Mouse (Mus musculus): ENCODE data around the gene Fbxl8. TPM values are rescaled to one million over a fixed set of nuclear protein-coding genes. Genes with fewer than 3 reads are reported as not detected.
A peak's percentile ranks its signal among the peaks of the same experiment; 100 is the strongest.

Gene Fbxl8
- polyA plus RNA-seq, 1 experiment from 2014 or later = 0.92 TPM

DNA sequence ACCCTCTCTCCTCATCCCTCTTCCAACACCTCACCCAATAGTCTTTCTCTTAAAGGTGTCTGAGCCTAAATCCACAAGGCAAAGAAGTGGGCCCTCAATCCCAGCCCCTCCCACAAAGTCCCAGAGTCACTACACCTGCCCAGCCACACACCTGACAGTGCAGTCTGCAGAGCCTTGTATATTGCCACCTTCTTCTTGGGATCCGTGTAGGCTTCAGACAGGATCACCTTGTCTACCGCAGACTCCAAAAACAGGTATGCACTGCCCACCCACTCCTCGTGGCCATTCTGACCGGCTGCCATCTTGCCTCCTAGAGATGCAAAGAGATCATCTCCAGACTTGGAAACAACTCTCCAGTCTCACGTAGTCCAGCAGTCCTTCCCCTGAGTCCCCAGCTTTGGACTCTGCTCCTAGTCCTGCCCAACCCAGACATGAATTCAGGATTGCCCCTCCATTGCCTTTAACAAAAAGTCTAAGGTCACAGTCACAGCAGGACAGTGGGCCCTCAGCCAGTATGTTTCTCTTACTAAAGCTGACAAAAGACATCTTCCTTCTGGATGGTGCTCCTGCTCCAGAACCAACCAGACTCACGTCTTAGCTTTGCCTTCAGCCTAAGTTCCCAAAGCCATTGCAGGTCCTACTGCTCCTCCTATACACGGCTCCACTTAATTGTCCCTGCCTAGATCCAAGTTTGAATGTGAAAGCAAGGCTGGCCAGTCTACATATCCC, 3.9 kb upstream of the Fbxl8 start:
- Histone ChIP-seq H3K4me3 (no peak overlapping the region), H3K27me3 (replicated peaks; ENCODE audit: low read depth, poor library complexity, severe bottlenecking) (peaks cover 100% of the 10 kb centered on the region), H3K9me3 (no peaks in the 10 kb centered on the region; the same call in 1 of the 2 replicates), H3K36me3 (replicated peaks) (no peaks in the 10 kb centered on the region), H3K4me1 (peaks cover 32% of the 10 kb centered on the region), H3K27ac (replicated peaks) (no peak overlapping the region)
- no peak for DNase-seq (ENCODE audit: low spot score)
- 63% methylated on average over 7 of the region's 7 CpGs for WGBS

DNA sequence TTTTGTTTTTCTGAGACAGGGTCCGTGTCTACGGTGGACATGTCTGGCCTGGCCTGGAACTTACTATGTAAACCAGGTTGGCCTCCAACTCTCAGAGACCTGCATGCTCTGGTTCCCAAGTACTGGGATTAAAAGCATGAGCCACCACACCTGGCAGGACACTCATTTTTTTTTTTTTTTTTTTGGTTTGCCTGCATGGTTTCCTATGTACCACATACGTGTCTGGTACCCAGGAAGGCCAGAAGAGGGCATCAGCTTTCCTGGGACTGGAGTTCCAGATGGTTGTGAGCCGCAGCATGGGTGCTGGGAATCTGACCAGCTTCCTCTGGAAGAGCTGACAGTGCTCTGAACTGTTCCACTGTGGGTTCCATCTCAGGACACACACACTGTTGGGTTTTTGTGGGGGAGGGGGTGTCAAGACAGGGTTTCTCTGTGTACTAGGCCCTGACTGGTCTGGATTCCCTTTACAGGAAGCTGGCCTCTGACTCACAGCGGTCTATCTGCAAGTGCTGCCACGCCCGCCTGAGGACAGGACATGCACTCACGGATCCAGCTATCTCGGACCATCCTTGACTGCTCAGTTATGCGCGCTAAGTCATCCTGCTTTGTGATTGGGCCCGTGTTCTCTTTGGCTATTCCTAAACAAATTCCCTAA, 3.0 kb upstream of the Fbxl8 start:
- Histone ChIP-seq H3K4me3 (no peak overlapping the region), H3K4me1 (peaks cover 32% of the 10 kb centered on the region), H3K27ac (replicated peaks) (no peak overlapping the region), H3K27me3 (replicated peaks; ENCODE audit: low read depth, poor library complexity, severe bottlenecking) (peaks cover 100% of the 10 kb centered on the region), H3K36me3 (replicated peaks) (no peaks in the 10 kb centered on the region), H3K9me3 (peaks cover 4% of the 10 kb centered on the region)
- 83% methylated on average over 12 of the region's 12 CpGs for WGBS
- DNase-seq (ENCODE audit: low spot score) = no peak

DNA sequence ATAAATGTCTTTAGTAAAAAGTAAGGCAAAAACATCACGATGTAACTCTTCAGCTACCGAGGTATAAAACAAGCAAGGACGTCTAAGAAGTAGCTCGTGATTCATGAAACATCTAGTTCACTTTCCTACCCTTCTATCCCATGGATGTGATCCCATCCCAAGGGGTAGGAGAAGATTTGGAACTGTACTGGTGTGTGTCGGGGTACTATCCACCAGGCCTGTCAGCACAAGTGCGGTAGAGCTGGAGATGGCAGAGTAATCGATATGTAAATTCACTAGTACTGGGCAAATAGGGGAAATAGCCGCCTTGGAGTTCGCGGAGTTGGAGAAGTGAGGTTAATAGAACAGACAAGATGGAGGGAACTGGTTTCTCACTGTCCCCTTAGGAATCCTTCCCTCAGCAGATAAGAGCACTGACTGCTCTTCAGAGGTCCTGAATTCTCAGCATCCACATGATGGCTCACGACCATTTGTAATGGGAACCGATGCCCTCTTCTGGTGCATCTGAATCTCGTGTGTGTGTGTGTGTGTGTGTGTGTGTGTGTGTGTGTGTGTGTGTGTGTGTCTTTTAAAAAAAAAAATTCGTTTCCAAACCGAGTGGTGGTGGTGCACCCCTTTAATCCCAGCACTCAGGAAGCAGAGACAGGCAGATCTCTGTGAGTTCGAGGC, 1.1 kb upstream of the Fbxl8 start:
- peaks cover 4% of the 10 kb centered on the region for H3K9me3 ChIP-seq
- H3K4me3 ChIP-seq = peak overlapping the region; percentile 76
- peaks cover 47% of the 10 kb centered on the region for H3K4me1 ChIP-seq
- no peak for DNase-seq (ENCODE audit: low spot score)
- H3K36me3 ChIP-seq (replicated peaks) = no peaks in the 10 kb centered on the region
- H3K27me3 ChIP-seq (replicated peaks; ENCODE audit: low read depth, poor library complexity, severe bottlenecking) = peaks cover 100% of the 10 kb centered on the region
- 40% methylated on average over 16 of the region's 16 CpGs for WGBS
- no peak overlapping the region for H3K27ac ChIP-seq (replicated peaks)

- WGBS = 15% methylated on average over 10 of the region's 10 CpGs
- peaks cover 49% of the 10 kb centered on the region for H3K4me1 ChIP-seq
- no peaks in the 10 kb centered on the region for H3K36me3 ChIP-seq (replicated peaks)
- H3K9me3 ChIP-seq = peaks cover 4% of the 10 kb centered on the region
- no peak for DNase-seq (ENCODE audit: low spot score)
- no peak overlapping the region for H3K27ac ChIP-seq (replicated peaks)
- H3K4me3 ChIP-seq = peak overlapping the region; percentile 76
- peaks cover 100% of the 10 kb centered on the region for H3K27me3 ChIP-seq (replicated peaks; ENCODE audit: low read depth, poor library complexity, severe bottlenecking)
Observed at GRCm38 (mm10) chr8:105265128-105265527, 680 bp downstream of the Fbxl8 start.

DNA sequence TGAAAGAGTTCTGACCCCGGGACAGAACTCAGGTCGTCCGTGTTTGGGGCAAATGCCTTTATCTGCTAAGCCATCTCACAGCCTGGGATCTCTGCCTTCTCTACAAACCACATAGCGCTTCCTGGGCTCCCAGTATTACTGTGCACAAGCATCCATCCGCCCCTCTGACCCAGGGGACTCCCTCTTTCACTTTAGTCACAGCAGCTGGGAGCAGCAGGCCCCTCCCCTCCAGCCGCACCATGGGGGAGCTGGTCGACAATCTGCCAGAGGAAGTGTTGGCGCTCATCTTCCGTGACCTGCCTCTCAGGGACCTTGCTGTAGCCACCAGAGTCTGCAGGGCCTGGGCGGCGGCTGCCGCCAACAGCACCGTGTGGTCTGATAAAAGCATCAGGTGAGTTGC, 2.3 kb downstream of the Fbxl8 start:
- peaks cover 59% of the 10 kb centered on the region for H3K4me1 ChIP-seq
- no peak overlapping the region for H3K27ac ChIP-seq (replicated peaks)
- peaks cover 100% of the 10 kb centered on the region for H3K27me3 ChIP-seq (replicated peaks; ENCODE audit: low read depth, poor library complexity, severe bottlenecking)
- H3K36me3 ChIP-seq (replicated peaks) = no peaks in the 10 kb centered on the region
- no peak overlapping the region for H3K4me3 ChIP-seq
- WGBS = 8% methylated on average over 13 of the region's 13 CpGs
- H3K9me3 ChIP-seq = peaks cover 4% of the 10 kb centered on the region
- no peak for DNase-seq (ENCODE audit: low spot score)

GRCm38 (mm10) chr8:105268342-105269074, 4.1 kb downstream of the Fbxl8 start:
- peaks cover 59% of the 10 kb centered on the region for H3K4me1 ChIP-seq
- no peaks in the 10 kb centered on the region for H3K36me3 ChIP-seq (replicated peaks)
- peaks cover 100% of the 10 kb centered on the region for H3K27me3 ChIP-seq (replicated peaks; ENCODE audit: low read depth, poor library complexity, severe bottlenecking)
- peak overlapping the region; percentile 37; the same call in 1 of the 2 replicates for H3K27ac ChIP-seq (replicated peaks)
- under 1% methylated on average over 65 of the region's 65 CpGs for WGBS
- H3K4me3 ChIP-seq = peak overlapping the region; percentile 65
- peak; percentile 85 for DNase-seq (ENCODE audit: low spot score)
- H3K9me3 ChIP-seq = peaks cover 4% of the 10 kb centered on the region

DNA sequence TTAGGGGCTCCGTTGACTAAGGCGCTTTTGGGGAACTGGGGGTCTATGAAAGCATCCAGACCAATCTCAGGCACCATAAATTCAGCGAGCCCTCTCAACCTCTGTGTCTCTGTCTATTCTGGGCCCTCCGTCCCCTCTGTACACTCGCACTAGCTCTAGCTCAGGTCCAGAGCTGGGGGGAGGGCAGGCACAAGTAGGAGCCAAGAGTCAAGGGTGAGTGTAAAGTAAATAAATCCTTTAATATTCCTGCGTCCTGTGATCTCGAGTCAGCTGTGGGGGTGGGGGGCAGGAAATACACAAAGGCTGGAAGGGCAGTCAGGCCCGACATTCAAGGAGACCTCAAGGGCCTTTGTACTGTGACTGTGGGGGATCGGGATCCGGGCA, 4.6 kb downstream of the Fbxl8 start:
- DNase-seq (ENCODE audit: low spot score) = no peak
- Histone ChIP-seq H3K4me3 (peak overlapping the region; percentile 65), H3K9me3 (peaks cover 4% of the 10 kb centered on the region), H3K27me3 (replicated peaks; ENCODE audit: low read depth, poor library complexity, severe bottlenecking) (peaks cover 100% of the 10 kb centered on the region), H3K27ac (replicated peaks) (peak overlapping the region; percentile 37; the same call in 1 of the 2 replicates), H3K36me3 (replicated peaks) (no peaks in the 10 kb centered on the region), H3K4me1 (peaks cover 54% of the 10 kb centered on the region)
- WGBS = under 1% methylated on average over 10 of the region's 10 CpGs

DNA sequence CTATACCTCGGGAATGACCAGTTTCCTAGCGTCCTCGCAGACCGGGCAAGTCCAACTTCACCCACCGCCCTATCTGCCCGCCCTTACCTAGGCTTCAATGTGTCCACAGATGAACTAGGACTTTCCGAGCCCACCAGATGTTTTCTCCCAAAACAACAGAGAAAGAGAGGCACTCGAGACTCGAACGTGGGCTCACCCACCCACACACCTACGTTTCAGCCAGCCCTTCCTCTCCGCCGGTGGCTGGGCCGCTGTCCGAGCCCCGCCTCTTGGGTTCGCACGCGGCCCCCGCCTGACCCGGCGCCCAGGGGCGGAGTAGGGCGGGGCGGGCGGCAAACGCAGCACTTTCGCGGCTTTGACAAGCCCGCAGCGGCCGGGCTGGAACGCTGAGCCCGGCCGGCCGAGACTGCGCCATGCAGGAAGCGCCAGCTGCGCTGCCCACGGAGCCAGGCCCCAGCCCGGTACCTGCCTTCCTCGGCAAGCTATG, 5.1 kb downstream of the Fbxl8 start, which contains the start of gene Hsf4:
Gene Hsf4 (plus strand): TSS at position 341 of the 487 bp plus-strand sequence.
- Histone ChIP-seq H3K4me3 (peak within 1 kb of the TSS; percentile 65), H3K27ac (replicated peaks) (peak within 1 kb of the TSS; percentile 37; the same call in 1 of the 2 replicates), H3K4me1 (peaks cover 50% of the 10 kb centered on the region), H3K36me3 (replicated peaks) (no peaks in the 10 kb centered on the region), H3K9me3 (peaks cover 4% of the 10 kb centered on the region), H3K27me3 (replicated peaks; ENCODE audit: low read depth, poor library complexity, severe bottlenecking) (peaks cover 100% of the 10 kb centered on the region)
- DNase-seq (ENCODE audit: low spot score) = peak; percentile 69
- WGBS = under 1% methylated on average over 42 of the region's 42 CpGs

DNA sequence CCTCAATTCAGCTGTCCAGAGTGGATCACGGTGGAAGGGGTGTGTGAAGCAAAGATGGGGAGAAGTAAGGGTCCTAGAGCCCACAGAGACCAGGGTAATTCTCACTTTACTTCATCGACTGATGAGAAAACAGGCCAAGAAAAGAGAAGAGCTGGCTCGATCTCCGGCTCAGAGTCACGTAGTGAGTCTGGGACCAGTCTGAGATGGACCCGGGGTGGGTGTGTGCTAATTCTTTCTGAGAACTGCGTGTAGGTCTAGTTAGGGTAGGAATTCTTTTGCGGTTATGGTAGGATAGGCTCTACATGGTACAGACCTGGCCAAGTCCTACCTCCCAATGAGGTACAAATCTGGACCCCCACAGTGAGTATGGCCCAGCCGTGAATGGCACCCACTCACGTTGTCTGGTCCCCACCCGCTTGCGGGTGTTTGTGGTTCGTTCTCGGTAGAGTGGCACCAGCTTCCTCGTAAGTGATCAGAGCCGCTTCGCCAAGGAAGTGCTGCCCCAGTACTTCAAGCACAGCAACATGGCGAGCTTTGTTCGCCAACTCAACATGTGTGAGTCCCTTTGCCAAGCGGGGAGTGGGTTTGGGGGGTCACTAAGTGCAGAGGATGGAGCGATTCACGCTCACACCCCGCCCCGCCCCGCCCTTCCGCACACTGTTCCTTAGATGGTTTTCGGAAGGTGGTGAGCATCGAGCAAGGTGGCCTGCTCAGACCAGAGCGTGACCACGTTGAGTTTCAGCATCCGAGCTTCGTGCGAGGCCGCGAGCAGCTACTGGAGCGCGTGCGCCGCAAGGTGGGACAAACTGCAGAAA, 5.9 kb downstream of the Fbxl8 start:
- peak overlapping the region; percentile 65 for H3K4me3 ChIP-seq
- peak; percentile 43 for DNase-seq (ENCODE audit: low spot score)
- WGBS = 2% methylated on average over 39 of the region's 39 CpGs
- H3K4me1 ChIP-seq = peaks cover 43% of the 10 kb centered on the region
- H3K36me3 ChIP-seq (replicated peaks) = no peaks in the 10 kb centered on the region
- no peak overlapping the region for H3K27ac ChIP-seq (replicated peaks)
- peaks cover 4% of the 10 kb centered on the region for H3K9me3 ChIP-seq
- peaks cover 100% of the 10 kb centered on the region for H3K27me3 ChIP-seq (replicated peaks; ENCODE audit: low read depth, poor library complexity, severe bottlenecking)

DNA sequence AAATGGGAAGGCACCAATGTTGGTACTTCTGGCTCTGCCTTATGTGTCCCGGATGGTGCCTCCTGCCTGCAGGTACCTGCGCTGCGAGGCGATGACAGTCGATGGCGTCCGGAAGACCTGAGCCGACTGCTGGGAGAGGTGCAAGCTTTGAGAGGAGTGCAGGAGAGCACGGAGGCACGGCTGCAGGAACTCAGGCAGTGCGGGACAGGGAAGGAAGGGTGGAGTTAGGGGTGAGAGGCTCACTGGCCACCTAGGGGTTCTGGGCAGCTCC, 6.4 kb downstream of the Fbxl8 start:
- Histone ChIP-seq H3K4me3 (0 out of 2 replicates have a peak overlapping the region, but pooled peaks have one; percentile 4), H3K36me3 (replicated peaks) (no peaks in the 10 kb centered on the region), H3K9me3 (peaks cover 4% of the 10 kb centered on the region), H3K4me1 (peaks cover 48% of the 10 kb centered on the region), H3K27ac (replicated peaks) (no peak overlapping the region), H3K27me3 (replicated peaks; ENCODE audit: low read depth, poor library complexity, severe bottlenecking) (peaks cover 100% of the 10 kb centered on the region)
- peak; percentile 35 for DNase-seq (ENCODE audit: low spot score)
- 2% methylated on average over 11 of the region's 11 CpGs for WGBS

- H3K27ac ChIP-seq (replicated peaks) = no peak overlapping the region
- H3K27me3 ChIP-seq (replicated peaks; ENCODE audit: low read depth, poor library complexity, severe bottlenecking) = peaks cover 100% of the 10 kb centered on the region
- H3K4me3 ChIP-seq = peak overlapping the region; percentile 55
- WGBS = 5% methylated on average over 11 of the region's 11 CpGs
- peaks cover 30% of the 10 kb centered on the region for H3K4me1 ChIP-seq
- H3K9me3 ChIP-seq = no peaks in the 10 kb centered on the region
- no peaks in the 10 kb centered on the region for H3K36me3 ChIP-seq (replicated peaks)
- DNase-seq (ENCODE audit: low spot score) = no peak
Observed at GRCm38 (mm10) chr8:105275387-105275786, 10.9 kb downstream of the Fbxl8 start.

Data from embryonic facial prominence, embryonic 10.5 days (tissue).